8 mouse cellular contexts compared by ENCODE assay signal in the genomic region with DNA sequence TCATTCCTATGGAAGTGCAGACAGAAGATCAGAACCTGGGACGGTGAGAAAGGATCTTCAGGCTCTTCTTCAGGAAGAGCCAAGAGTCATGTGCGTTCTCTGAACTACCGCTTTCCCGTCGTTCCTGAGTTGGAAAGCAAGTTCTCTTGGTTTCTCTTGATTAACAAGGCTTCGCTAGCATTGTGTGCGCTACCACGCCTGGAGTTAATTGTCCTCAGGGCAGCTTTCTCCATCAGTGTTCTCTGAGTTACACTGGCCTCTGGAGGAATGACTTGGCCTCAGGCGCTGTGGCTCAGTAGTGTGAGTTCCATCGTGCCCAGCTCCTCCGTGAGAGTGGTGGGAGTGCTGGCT.
A peak's percentile ranks its signal among the peaks of the same experiment; 100 is the strongest.
DNase-seq lines count a peak whose midpoint lies in the region; ATAC-seq and TF ChIP-seq lines count a peak whose summit lies in the region.

No protein-coding gene starts in this region.

- no peak for TF ChIP-seq CTCF in forebrain, postnatal 0 days (IDR thresholded peaks at IDR 0.05; ENCODE audit: low read depth)
- no peak for TF ChIP-seq CTCF in lung, postnatal 0 days (IDR thresholded peaks at IDR 0.05)

- no peak for TF ChIP-seq POLR2A in limb, embryonic 14.5 days (IDR thresholded peaks at IDR 0.05; ENCODE audit: borderline replicate concordance, extremely low read depth, insufficient read depth, insufficient read length)

- no peak for TF ChIP-seq EP300 in lung, postnatal 0 days (IDR thresholded peaks at IDR 0.05)

- H3K9me3 ChIP-seq in forebrain, embryonic 10.5 days = no peaks in the 10 kb centered on the region
- H3K9me3 ChIP-seq in forebrain, postnatal 0 days (ENCODE audit: low read length) = no peaks in the 10 kb centered on the region
- no peaks in the 10 kb centered on the region for H3K9me3 ChIP-seq in lung, embryonic 16.5 days (ENCODE audit: control insufficient read depth, low read length)
- no peaks in the 10 kb centered on the region for H3K9me3 ChIP-seq in lung, postnatal 0 days (ENCODE audit: low read length)
- no peaks in the 10 kb centered on the region for H3K9me3 ChIP-seq in limb, embryonic 14.5 days (ENCODE audit: control insufficient read depth, low read length)
- no peaks in the 10 kb centered on the region for H3K9me3 ChIP-seq in intestine, embryonic 15.5 days

- peaks cover 31% of the 10 kb centered on the region for H3K27me3 ChIP-seq in forebrain, embryonic 10.5 days (ENCODE audit: poor library complexity, severe bottlenecking)
- H3K27me3 ChIP-seq in forebrain, postnatal 0 days (ENCODE audit: insufficient read depth, low read length) = no peaks in the 10 kb centered on the region
- no peaks in the 10 kb centered on the region for H3K27me3 ChIP-seq in lung, embryonic 16.5 days (ENCODE audit: control insufficient read depth, insufficient read depth, low read depth, low read length)
- H3K27me3 ChIP-seq in lung, postnatal 0 days (replicated peaks; ENCODE audit: insufficient read depth, low read length) = no peaks in the 10 kb centered on the region
- peaks cover 3% of the 10 kb centered on the region; the same call in 1 of the 2 replicates for H3K27me3 ChIP-seq in limb, embryonic 14.5 days (ENCODE audit: control insufficient read depth, insufficient read depth, low read length)
- H3K27me3 ChIP-seq in intestine, embryonic 15.5 days (replicated peaks) = no peaks in the 10 kb centered on the region

- H3K36me3 ChIP-seq in forebrain, embryonic 10.5 days (replicated peaks) = no peaks in the 10 kb centered on the region
- H3K36me3 ChIP-seq in forebrain, postnatal 0 days (ENCODE audit: insufficient read depth) = no peaks in the 10 kb centered on the region
- no peaks in the 10 kb centered on the region for H3K36me3 ChIP-seq in lung, embryonic 16.5 days (ENCODE audit: control insufficient read depth, insufficient read depth, low read length)
- no peaks in the 10 kb centered on the region for H3K36me3 ChIP-seq in lung, postnatal 0 days (ENCODE audit: insufficient read depth, low read length)
- H3K36me3 ChIP-seq in limb, embryonic 14.5 days (ENCODE audit: control insufficient read depth, insufficient read depth, low read length) = no peaks in the 10 kb centered on the region
- no peaks in the 10 kb centered on the region for H3K36me3 ChIP-seq in intestine, embryonic 15.5 days

- peak; percentile 26 for DNase-seq in forebrain, embryonic 10.5 days (ENCODE audit: extremely low spot score, low spot score)
- no peak for DNase-seq in forebrain, postnatal 0 days
- no peak for DNase-seq in lung, postnatal 0 days (ENCODE audit: low spot score)
- DNase-seq in limb, embryonic 14.5 days (ENCODE audit: low spot score) = peak; percentile 16
- no peak for DNase-seq in layer of hippocampus, postnatal 36 days
- DNase-seq in lung, postnatal 14 days = no peak

- peaks cover 22% of the 10 kb centered on the region for H3K4me1 ChIP-seq in forebrain, embryonic 10.5 days
- H3K4me1 ChIP-seq in forebrain, postnatal 0 days (ENCODE audit: insufficient read depth) = no peaks in the 10 kb centered on the region
- no peaks in the 10 kb centered on the region for H3K4me1 ChIP-seq in lung, embryonic 16.5 days (replicated peaks; ENCODE audit: control insufficient read depth, insufficient read depth, low read length)
- H3K4me1 ChIP-seq in lung, postnatal 0 days (ENCODE audit: insufficient read depth, low read depth, low read length) = no peaks in the 10 kb centered on the region
- peaks cover 13% of the 10 kb centered on the region; the same call in 1 of the 2 replicates for H3K4me1 ChIP-seq in limb, embryonic 14.5 days (ENCODE audit: control insufficient read depth, insufficient read depth, low read length)
- no peaks in the 10 kb centered on the region for H3K4me1 ChIP-seq in intestine, embryonic 15.5 days (replicated peaks)

- 51% methylated on average over 11 of the region's 11 CpGs for WGBS in forebrain, embryonic 10.5 days
- WGBS in forebrain, postnatal 0 days = 54% methylated on average over 11 of the region's 11 CpGs
- 64% methylated on average over 11 of the region's 11 CpGs for WGBS in lung, embryonic 16.5 days
- 53% methylated on average over 11 of the region's 11 CpGs for WGBS in lung, postnatal 0 days
- WGBS in limb, embryonic 14.5 days = 23% methylated on average over 11 of the region's 11 CpGs
- 66% methylated on average over 11 of the region's 11 CpGs for WGBS in intestine, embryonic 15.5 days

- ATAC-seq in forebrain, postnatal 0 days = no peak
- ATAC-seq in lung, embryonic 16.5 days (ENCODE audit: low read depth) = no peak
- no peak for ATAC-seq in lung, postnatal 0 days
- no peak for ATAC-seq in limb, embryonic 14.5 days (ENCODE audit: low FRiP score, low read depth)
- ATAC-seq in intestine, embryonic 15.5 days = no peak

- no peak overlapping the region for H3K9ac ChIP-seq in forebrain, postnatal 0 days
- H3K9ac ChIP-seq in lung, embryonic 16.5 days (ENCODE audit: low read length) = no peak overlapping the region
- H3K9ac ChIP-seq in lung, postnatal 0 days (replicated peaks; ENCODE audit: low read depth) = no peak overlapping the region
- H3K9ac ChIP-seq in limb, embryonic 14.5 days (ENCODE audit: low read depth, low read length, severe bottlenecking) = no peak overlapping the region
- H3K9ac ChIP-seq in intestine, embryonic 15.5 days = no peak overlapping the region

- H3K27ac ChIP-seq in forebrain, embryonic 10.5 days = peak overlapping the region; percentile 12; the same call in 1 of the 2 replicates
- H3K27ac ChIP-seq in forebrain, postnatal 0 days (ENCODE audit: low read depth, low read length) = no peak overlapping the region
- no peak overlapping the region for H3K27ac ChIP-seq in lung, embryonic 16.5 days (ENCODE audit: low read length)
- H3K27ac ChIP-seq in lung, postnatal 0 days (ENCODE audit: low read length) = no peak overlapping the region
- H3K27ac ChIP-seq in limb, embryonic 14.5 days (replicated peaks; ENCODE audit: low read depth, low read length) = no peak overlapping the region
- no peak overlapping the region for H3K27ac ChIP-seq in intestine, embryonic 15.5 days

- H3K4me3 ChIP-seq in forebrain, embryonic 10.5 days = no peak overlapping the region
- H3K4me3 ChIP-seq in forebrain, postnatal 0 days (ENCODE audit: low read depth, low read length) = no peak overlapping the region
- no peak overlapping the region for H3K4me3 ChIP-seq in lung, embryonic 16.5 days (ENCODE audit: low read length)
- H3K4me3 ChIP-seq in lung, postnatal 0 days (ENCODE audit: low read depth, low read length) = no peak overlapping the region
- 0 out of 2 replicates have a peak overlapping the region, but pooled peaks have one; percentile 1 for H3K4me3 ChIP-seq in limb, embryonic 14.5 days (replicated peaks; ENCODE audit: low read length)
- no peak overlapping the region for H3K4me3 ChIP-seq in intestine, embryonic 15.5 days (replicated peaks)

- no peak overlapping the region for H3K4me2 ChIP-seq in forebrain, postnatal 0 days (ENCODE audit: low read depth)
- peak overlapping the region; percentile 20; the same call in 1 of the 2 replicates for H3K4me2 ChIP-seq in lung, embryonic 16.5 days (ENCODE audit: low read depth, low read length)
- H3K4me2 ChIP-seq in lung, postnatal 0 days (replicated peaks; ENCODE audit: low read depth, low read length) = no peak overlapping the region
- peak overlapping the region; percentile 41 for H3K4me2 ChIP-seq in limb, embryonic 14.5 days (replicated peaks; ENCODE audit: low read depth, low read length, severe bottlenecking)
- H3K4me2 ChIP-seq in intestine, embryonic 15.5 days (replicated peaks) = no peak overlapping the region

Comparison
In these comparisons a context has a peak if more than half of its experiments do, and no peak if none do; other contexts are left out.
1. DNase-seq: peak in forebrain, embryonic 10.5 days (single experiment) and limb, embryonic 14.5 days (single experiment); none in forebrain, postnatal 0 days (single experiment), lung, postnatal 0 days (single experiment), layer of hippocampus, postnatal 36 days (0 of 2) and lung, postnatal 14 days (single experiment).
2. H3K4me2 ChIP-seq: peak in lung, embryonic 16.5 days (single experiment) and limb, embryonic 14.5 days (single experiment); none in forebrain, postnatal 0 days (single experiment), lung, postnatal 0 days (single experiment) and intestine, embryonic 15.5 days (single experiment).